Mouse (Mus musculus) heart, embryonic 14.5 days (tissue): ENCODE results near the gene Dcaf15. TPM values are rescaled to one million over a fixed set of nuclear protein-coding genes. Genes with fewer than 3 reads are reported as not detected.

Experiments
- ATAC-seq: fragments of 200-750 bp; cut with Nextera tagmentation; 2 replicates; pipeline ENCODE4 v1.8.0; 2017; ENCODE audit warnings: low read depth, moderate TSS enrichment; ENCODE audit not compliant: insufficient number of reproducible peaks, insufficient read depth, low FRiP score
- H3K27ac ChIP-seq, 2 experiments: fragments of 200-500 bp in 1 of 2; fragments of 300-500 bp in 1 of 2; sonication (generic) in 1 of 2; replicated peaks in 1 of 2; 2 replicates each; pipeline ENCODE4 v1.5.1; 2012 to 2014; ENCODE audit warnings: low read depth in 2 of 2, low read length in 2 of 2, control low read depth in 1 of 2, mild to moderate bottlenecking in 1 of 2, mixed read lengths in 1 of 2; ENCODE audit not compliant: control insufficient read depth in 1 of 2, insufficient read depth in 1 of 2
- H3K27me3 ChIP-seq: fragments of 300-500 bp; sonication (generic); 2 replicates; pipeline ENCODE4 v1.6.1; 2014; ENCODE audit warnings: mild to moderate bottlenecking, low read length, control low read depth; ENCODE audit not compliant: control insufficient read depth, insufficient read depth
- H3K36me3 ChIP-seq: fragments of 300-500 bp; sonication (generic); 2 replicates; pipeline ENCODE4 v1.6.1; 2014; ENCODE audit warnings: mild to moderate bottlenecking, control low read depth, low read length, mixed read lengths; ENCODE audit not compliant: control insufficient read depth, insufficient read depth
- H3K4me1 ChIP-seq, 2 experiments: fragments of 200-500 bp in 1 of 2; fragments of 300-500 bp in 1 of 2; sonication (generic) in 1 of 2; 2 replicates each; pipeline ENCODE4 v1.6.1; 2012 to 2014; ENCODE audit warnings: low read length in 2 of 2, control low read depth in 1 of 2, mixed read lengths in 1 of 2; ENCODE audit not compliant: control insufficient read depth in 2 of 2, insufficient read depth in 2 of 2
- H3K4me2 ChIP-seq: fragments of 300-500 bp; sonication (generic); 2 replicates; pipeline ENCODE4 v1.6.1; 2014; ENCODE audit warnings: mild to moderate bottlenecking, low read length
- H3K4me3 ChIP-seq, 2 experiments: fragments of 200-500 bp in 1 of 2; fragments of 300-500 bp in 1 of 2; sonication (generic) in 1 of 2; 2 replicates each; pipeline ENCODE4 v1.5.1; 2012 to 2014; ENCODE audit warnings: low read length in 2 of 2, mild to moderate bottlenecking in 2 of 2, control low read depth in 1 of 2, low read depth in 1 of 2, moderate library complexity in 1 of 2; ENCODE audit not compliant: control insufficient read depth in 1 of 2, insufficient read depth in 1 of 2
- H3K9ac ChIP-seq: fragments of 300-500 bp; sonication (generic); 2 replicates; pipeline ENCODE4 v1.6.1; 2014; ENCODE audit warnings: mild to moderate bottlenecking, low read length
- H3K9me3 ChIP-seq: fragments of 300-500 bp; sonication (generic); 2 replicates; pipeline ENCODE4 v1.6.1; 2016; ENCODE audit warnings: low read length, control low read depth; ENCODE audit not compliant: control insufficient read depth
- WGBS: fragments of 180-500 bp; shearing (Covaris S2); extraction: QIAGEN DNeasy Blood & Tissue Kit; methylation state at CpG from one replicate; pipeline ENCODE4 v1.1.7; 2014; 5-methylcytosine and 5-hydroxymethylcytosine counted together
- polyA plus RNA-seq: library from polyadenylated mRNA; unstranded; fragments of >200 nt; fragmentation: Nextera tagmentation; extraction: Ambion mirVana; gene quantifications from 2 replicates; pipeline ENCODE4 v1.2.1, GENCODE M21; 2014

Gene Dcaf15
- polyA plus RNA-seq, 1 experiment from 2014 or later: 6.4 TPM

- no peaks in the 10 kb centered on the region for H3K27me3 ChIP-seq
- H3K4me1 ChIP-seq: peaks cover 8 to 16% of the 10 kb centered on the region in 2 experiments
- H3K27ac ChIP-seq: no peak overlapping the region
- peaks cover 53% of the 10 kb centered on the region for H3K36me3 ChIP-seq
- no peak overlapping the region for H3K4me2 ChIP-seq
- no peak for ATAC-seq
- no peak overlapping the region for H3K9ac ChIP-seq
- WGBS: 83% methylated on average over 3 of the region's 3 CpGs
- H3K4me3 ChIP-seq: no peak overlapping the region
- H3K9me3 ChIP-seq: no peaks in the 10 kb centered on the region
These were observed 27.7 kb downstream of the Dcaf15 start for GRCm38 (mm10) chr8:84076849-84077248.

GRCm38 (mm10) chr8:84076412-84076811 lies 28.2 kb downstream of the Dcaf15 start:
- H3K4me1 ChIP-seq: peaks cover 11 to 21% of the 10 kb centered on the region in 2 experiments
- no peak overlapping the region for H3K4me2 ChIP-seq
- WGBS: 70% methylated on average over 1 of the region's 1 CpGs
- ATAC-seq: no peak
- H3K4me3 ChIP-seq: no peak overlapping the region
- H3K9me3 ChIP-seq: no peaks in the 10 kb centered on the region
- no peak overlapping the region for H3K27ac ChIP-seq
- H3K36me3 ChIP-seq: peaks cover 50% of the 10 kb centered on the region
- no peaks in the 10 kb centered on the region for H3K27me3 ChIP-seq
- no peak overlapping the region for H3K9ac ChIP-seq

GRCm38 (mm10) chr8:84073230-84073976 lies 31.2 kb downstream of the Dcaf15 start:
- 72% methylated on average over 9 of the region's 10 CpGs for WGBS
- Histone ChIP-seq H3K4me1 (peaks cover 11 to 38% of the 10 kb centered on the region in 2 experiments), H3K9me3 (no peaks in the 10 kb centered on the region), H3K27ac (no peak overlapping the region), H3K36me3 (peaks cover 30% of the 10 kb centered on the region), H3K27me3 (no peaks in the 10 kb centered on the region), H3K4me3 (no peak overlapping the region), H3K9ac (no peak overlapping the region), H3K4me2 (no peak overlapping the region)
- no peak for ATAC-seq

- ATAC-seq: no peak
- Histone ChIP-seq H3K27me3 (no peaks in the 10 kb centered on the region), H3K27ac (no peak overlapping the region), H3K4me1 (peaks cover 19 to 49% of the 10 kb centered on the region in 2 experiments), H3K4me2 (no peak overlapping the region), H3K9ac (no peak overlapping the region), H3K36me3 (peaks cover 30% of the 10 kb centered on the region), H3K4me3 (no peak overlapping the region), H3K9me3 (no peaks in the 10 kb centered on the region)
- WGBS: 93% methylated on average over 10 of the region's 10 CpGs
These were observed 32.2 kb downstream of the Dcaf15 start for GRCm38 (mm10) chr8:84072321-84072720.

GRCm38 (mm10) chr8:84071921-84072320 lies 32.6 kb downstream of the Dcaf15 start:
- no peaks in the 10 kb centered on the region for H3K9me3 ChIP-seq
- no peak overlapping the region for H3K4me2 ChIP-seq
- H3K27ac ChIP-seq: no peak overlapping the region
- no peak overlapping the region for H3K4me3 ChIP-seq
- H3K9ac ChIP-seq: no peak overlapping the region
- no peak for ATAC-seq
- peaks cover 19 to 49% of the 10 kb centered on the region in 2 experiments for H3K4me1 ChIP-seq
- peaks cover 28% of the 10 kb centered on the region for H3K36me3 ChIP-seq
- H3K27me3 ChIP-seq: no peaks in the 10 kb centered on the region
- WGBS: 70% methylated on average over 3 of the region's 3 CpGs

GRCm38 (mm10) chr8:84070667-84071066 lies 33.9 kb downstream of the Dcaf15 start:
- peaks cover 19 to 51% of the 10 kb centered on the region in 2 experiments for H3K4me1 ChIP-seq
- H3K27me3 ChIP-seq: no peaks in the 10 kb centered on the region
- no peak overlapping the region for H3K27ac ChIP-seq
- H3K9ac ChIP-seq: no peak overlapping the region
- WGBS: 76% methylated on average over 2 of the region's 2 CpGs
- H3K4me2 ChIP-seq: no peak overlapping the region
- H3K4me3 ChIP-seq: no peak overlapping the region
- no peak for ATAC-seq
- peaks cover 17% of the 10 kb centered on the region for H3K36me3 ChIP-seq
- H3K9me3 ChIP-seq: no peaks in the 10 kb centered on the region

- Histone ChIP-seq H3K9me3 (no peaks in the 10 kb centered on the region), H3K4me2 (no peak overlapping the region), H3K9ac (no peak overlapping the region), H3K4me1 (peaks cover 19 to 54% of the 10 kb centered on the region in 2 experiments), H3K36me3 (peaks cover 13% of the 10 kb centered on the region), H3K27ac (no peak overlapping the region), H3K4me3 (no peak overlapping the region), H3K27me3 (no peaks in the 10 kb centered on the region)
- ATAC-seq: no peak
- WGBS: 75% methylated on average over 5 of the region's 5 CpGs
These were observed 34.3 kb downstream of the Dcaf15 start for GRCm38 (mm10) chr8:84070241-84070640.

- ATAC-seq: no peak
These were observed 34.8 kb downstream of the Dcaf15 start for GRCm38 (mm10) chr8:84069750-84070149.

More at GRCm38 (mm10) chr8:84069750-84070149, 34.8 kb downstream of the Dcaf15 start:
- no peak overlapping the region for H3K9ac ChIP-seq
- peaks cover 8% of the 10 kb centered on the region for H3K36me3 ChIP-seq
- peaks cover 19 to 54% of the 10 kb centered on the region in 2 experiments for H3K4me1 ChIP-seq
- WGBS: 68% methylated on average over 2 of the region's 2 CpGs
- H3K9me3 ChIP-seq: no peaks in the 10 kb centered on the region
- H3K27me3 ChIP-seq: no peaks in the 10 kb centered on the region
- no peak overlapping the region for H3K27ac ChIP-seq
- H3K4me3 ChIP-seq: no peak overlapping the region
- no peak overlapping the region for H3K4me2 ChIP-seq
